8 mouse cellular contexts compared by ENCODE assay signal in the genomic region with DNA sequence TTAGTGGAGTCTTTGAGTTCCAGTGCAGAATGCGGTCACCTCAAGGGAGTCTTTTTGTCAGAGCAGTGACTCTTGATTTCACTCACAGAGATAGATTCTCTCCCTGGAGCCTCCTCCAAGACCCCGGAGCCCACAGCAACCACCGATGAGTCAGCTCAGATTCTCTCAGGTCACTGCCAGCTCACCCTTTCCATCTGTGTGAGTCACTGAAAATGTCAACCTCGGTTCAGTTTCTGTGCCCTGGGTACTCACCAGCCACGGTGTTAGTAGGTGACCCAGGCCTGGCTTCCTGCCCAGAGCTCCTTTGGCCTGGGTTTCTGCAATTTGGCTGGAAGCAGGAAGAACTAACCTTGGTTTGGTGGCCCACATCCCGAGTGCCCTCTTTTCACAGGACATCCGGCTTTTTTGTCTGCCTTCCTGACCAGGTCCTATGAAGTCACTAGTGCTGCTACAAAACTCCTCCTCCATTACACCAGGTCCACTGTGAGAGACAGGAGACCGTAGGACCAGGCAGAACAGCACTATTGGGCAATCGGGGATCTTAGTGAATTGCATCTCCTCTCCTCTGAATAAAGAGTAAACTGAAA.
DNase-seq lines count a peak whose midpoint lies in the region; ATAC-seq and TF ChIP-seq lines count a peak whose summit lies in the region.

No protein-coding gene starts in this region.

- H3K4me3 ChIP-seq in liver, adult 2 months (ENCODE audit: insufficient read depth, low read depth, low read length), result no peak overlapping the region
- H3K4me3 ChIP-seq in liver, embryonic 12.5 days, result no peak overlapping the region
- no peak overlapping the region for H3K4me3 ChIP-seq in intestine, postnatal 0 days (ENCODE audit: low read depth, low read length)
- no peak overlapping the region for H3K4me3 ChIP-seq in hindbrain, embryonic 10.5 days

- H3K27ac ChIP-seq in liver, adult 2 months (replicated peaks; ENCODE audit: insufficient read depth, low read depth, low read length), result no peak overlapping the region
- H3K27ac ChIP-seq in liver, embryonic 12.5 days, result no peak overlapping the region
- 0 out of 2 replicates have a peak overlapping the region, but pooled peaks have one; percentile 8 for H3K27ac ChIP-seq in intestine, postnatal 0 days (ENCODE audit: low read depth, low read length)
- H3K27ac ChIP-seq in hindbrain, embryonic 10.5 days, result no peak overlapping the region

- ATAC-seq in liver, embryonic 12.5 days, result no peak
- no peak for ATAC-seq in intestine, postnatal 0 days

- TF ChIP-seq CTCF in liver, adult 2 months (IDR thresholded peaks at IDR 0.05; ENCODE audit: low read depth, low read length), result no peak
- no peak for TF ChIP-seq CTCF in intestine, postnatal 0 days (IDR thresholded peaks at IDR 0.05; ENCODE audit: low read depth)

- DNase-seq in liver, adult 2 months (ENCODE audit: extremely low read depth, low read depth, low spot score), result peak; percentile 95
- peak; percentile 15 for DNase-seq in cerebellum, adult 9-10 months
- peak; percentile 45 for DNase-seq in lung, postnatal 14 days
- DNase-seq in hindbrain, embryonic 10.5 days (ENCODE audit: low spot score), result no peak
- DNase-seq in left cerebral cortex, adult 8-10 months (ENCODE audit: low spot score in 2 of 2), result no peak
- DNase-seq in thymus, postnatal 25 days, result no peak

- no peaks in the 10 kb centered on the region for H3K79me2 ChIP-seq in liver, adult 2 months (ENCODE audit: control insufficient read depth, insufficient read depth, low read length)

- H3K9ac ChIP-seq in liver, adult 2 months (ENCODE audit: low read depth, low read length), result no peak overlapping the region
- no peak overlapping the region for H3K9ac ChIP-seq in liver, embryonic 12.5 days
- H3K9ac ChIP-seq in intestine, postnatal 0 days (ENCODE audit: low read depth, low read length), result no peak overlapping the region

- H3K27me3 ChIP-seq in liver, adult 2 months (ENCODE audit: control insufficient read depth, insufficient read depth, low read length), result no peaks in the 10 kb centered on the region
- peaks cover 4% of the 10 kb centered on the region; the same call in 1 of the 2 replicates for H3K27me3 ChIP-seq in liver, embryonic 12.5 days (replicated peaks)
- no peaks in the 10 kb centered on the region for H3K27me3 ChIP-seq in intestine, postnatal 0 days (replicated peaks; ENCODE audit: control insufficient read depth, insufficient read depth, low read length)
- no peaks in the 10 kb centered on the region for H3K27me3 ChIP-seq in hindbrain, embryonic 10.5 days (ENCODE audit: insufficient read depth, poor library complexity, severe bottlenecking)

- H3K9me3 ChIP-seq in liver, embryonic 12.5 days (replicated peaks), result no peaks in the 10 kb centered on the region
- no peaks in the 10 kb centered on the region for H3K9me3 ChIP-seq in intestine, postnatal 0 days (ENCODE audit: control insufficient read depth)
- H3K9me3 ChIP-seq in hindbrain, embryonic 10.5 days, result no peaks in the 10 kb centered on the region

- no peak overlapping the region for H3K4me2 ChIP-seq in liver, embryonic 12.5 days
- H3K4me2 ChIP-seq in intestine, postnatal 0 days (replicated peaks; ENCODE audit: low read depth), result no peak overlapping the region

- no peaks in the 10 kb centered on the region for H3K36me3 ChIP-seq in liver, adult 2 months (ENCODE audit: control insufficient read depth, insufficient read depth, low read length)
- no peaks in the 10 kb centered on the region for H3K36me3 ChIP-seq in liver, embryonic 12.5 days
- H3K36me3 ChIP-seq in intestine, postnatal 0 days (ENCODE audit: control insufficient read depth, insufficient read depth), result no peaks in the 10 kb centered on the region
- H3K36me3 ChIP-seq in hindbrain, embryonic 10.5 days, result no peaks in the 10 kb centered on the region

- H3K4me1 ChIP-seq in liver, adult 2 months (ENCODE audit: control insufficient read depth, insufficient read depth, low read length), result no peaks in the 10 kb centered on the region; the same call in 1 of the 2 replicates
- H3K4me1 ChIP-seq in liver, embryonic 12.5 days, result no peaks in the 10 kb centered on the region
- no peaks in the 10 kb centered on the region for H3K4me1 ChIP-seq in intestine, postnatal 0 days (replicated peaks; ENCODE audit: control insufficient read depth, insufficient read depth, low read length)
- H3K4me1 ChIP-seq in hindbrain, embryonic 10.5 days (replicated peaks), result peaks cover 10% of the 10 kb centered on the region; the same call in 1 of the 2 replicates

- TF ChIP-seq POLR2A in liver, adult 2 months (IDR thresholded peaks at IDR 0.05; ENCODE audit: extremely low read depth, insufficient read depth, low read length), result no peak

- WGBS in liver, adult 2 months, result 14% methylated on average over 9 of the region's 9 CpGs
- WGBS in liver, embryonic 12.5 days (ENCODE audit: insufficient replicate concordance), result 47% methylated on average over 9 of the region's 9 CpGs
- 68% methylated on average over 9 of the region's 9 CpGs for WGBS in intestine, postnatal 0 days
- 92% methylated on average over 9 of the region's 9 CpGs for WGBS in hindbrain, embryonic 10.5 days

Comparison
In these comparisons a context has a peak if more than half of its experiments do, and no peak if none do; other contexts are left out.
1. DNase-seq: peak in liver, adult 2 months (single experiment), cerebellum, adult 9-10 months (single experiment) and lung, postnatal 14 days (single experiment); none in hindbrain, embryonic 10.5 days (single experiment), left cerebral cortex, adult 8-10 months (0 of 2) and thymus, postnatal 25 days (single experiment).